Comparison of ENCODE assay signal across 12 mouse cellular contexts in genomic region chr5:44553765-44554352, GRCm38 (mm10).
A peak's percentile ranks its signal among the peaks of the same experiment; 100 is the strongest.
DNase-seq lines count a peak whose midpoint lies in the region; ATAC-seq lines count a peak whose summit lies in the region.
"Had no signal": no experiment of that assay in that cellular context is flagged by ENCODE, and none has a peak within 500 bp of the region (broad histone marks: within the 10 kb centered on the region; RNA-seq: fewer than 3 reads in every experiment).

No protein-coding gene starts in this region.

- no peak for ATAC-seq in activated CD4-positive, CD25-positive, alpha-beta regulatory T cell, adult 4 months

- intact Hi-C loops in heart, postnatal 25 days (cut with DNase I), result no loop called here

- no peaks in the 10 kb centered on the region for H3K27me3 ChIP-seq in limb, embryonic 10.5 days (ENCODE audit: low read depth, poor library complexity, severe bottlenecking)
- H3K27me3 ChIP-seq: embryonic facial prominence, embryonic 13.5 days; neural tube, embryonic 15.5 days had no signal

- no peaks in the 10 kb centered on the region for H3K9me3 ChIP-seq in limb, embryonic 10.5 days (replicated peaks)
- H3K9me3 ChIP-seq: embryonic facial prominence, embryonic 13.5 days; midbrain, embryonic 10.5 days; neural tube, embryonic 15.5 days had no signal

- H3K27ac ChIP-seq in limb, embryonic 10.5 days, result peak overlapping the region; percentile 30; the same call in 1 of the 2 replicates
- H3K27ac ChIP-seq: embryonic facial prominence, embryonic 13.5 days; liver, embryonic 14.5 days; midbrain, embryonic 10.5 days; neural tube, embryonic 15.5 days had no signal

- H3K4me1 ChIP-seq in limb, embryonic 10.5 days, result peaks cover 9% of the 10 kb centered on the region

- WGBS in limb, embryonic 10.5 days, result 63% methylated on average over 11 of the region's 11 CpGs

- no peak overlapping the region for H3K4me3 ChIP-seq in limb, embryonic 10.5 days
- H3K4me3 ChIP-seq: embryonic facial prominence, embryonic 13.5 days; midbrain, embryonic 10.5 days; neural tube, embryonic 15.5 days had no signal

- no peaks in the 10 kb centered on the region for H3K36me3 ChIP-seq in limb, embryonic 10.5 days
- H3K36me3 ChIP-seq: embryonic facial prominence, embryonic 13.5 days; midbrain, embryonic 10.5 days; neural tube, embryonic 15.5 days had no signal

- DNase-seq in heart, postnatal 4 days, result peak; percentile 11
- DNase-seq in heart, postnatal 25 days (ENCODE audit: low spot score), result no peak
- DNase-seq in embryo, embryonic 10.5 days (ENCODE audit: low spot score), result peak; percentile 57
- DNase-seq in hindlimb bud, embryonic 11.5 days (ENCODE audit: extremely low spot score, low read depth, low spot score), result peak; percentile 24
- no peak for DNase-seq in limb, embryonic 10.5 days (ENCODE audit: low spot score)
- DNase-seq in cerebellum, postnatal 36 days, result no peak
- DNase-seq: right cerebral cortex, postnatal 25 days had no signal

Comparison
In these comparisons a context has a peak if more than half of its experiments do, and no peak if none do; other contexts are left out.
1. DNase-seq: peak in heart, postnatal 4 days (single experiment), embryo, embryonic 10.5 days (single experiment) and hindlimb bud, embryonic 11.5 days (single experiment); none in heart, postnatal 25 days (single experiment), limb, embryonic 10.5 days (single experiment) and cerebellum, postnatal 36 days (0 of 2).